Mouse (Mus musculus) telencephalon, adult 2 months (tissue): ENCODE data around the gene Mad1l1.

Experiments used
- DNase-seq: peaks from one replicate; pipeline ENCODE4 v3.0.0-alpha.2; 2011; ENCODE audit warnings: low read depth, low spot score

Gene Mad1l1

GRCm38 (mm10) chr5:140331615-140332512 is 10.5 kb upstream of the Mad1l1 start, which contains the start of gene Mrm2:
Gene Mrm2 (minus strand): TSS chr5:140331898.
- peak; percentile 34 for DNase-seq

- DNase-seq = no peak
Measured at GRCm38 (mm10) chr5:140324058-140324457, 2.7 kb upstream of the Mad1l1 start.

- DNase-seq = no peak
Measured at GRCm38 (mm10) chr5:140321756-140322575, 614 bp upstream of the Mad1l1 start.

GRCm38 (mm10) chr5:140316716-140317115 is 4.6 kb downstream of the Mad1l1 start:
- DNase-seq = no peak

- DNase-seq = no peak
Measured at GRCm38 (mm10) chr5:140307602-140308001, 13.8 kb downstream of the Mad1l1 start.

GRCm38 (mm10) chr5:140306016-140306415 is 15.3 kb downstream of the Mad1l1 start:
- DNase-seq = no peak

GRCm38 (mm10) chr5:140298291-140298690 is 23.1 kb downstream of the Mad1l1 start:
- DNase-seq = no peak

GRCm38 (mm10) chr5:140292152-140292551 is 29.2 kb downstream of the Mad1l1 start:
- DNase-seq = peak; percentile 42

GRCm38 (mm10) chr5:140289161-140289560 is 32.2 kb downstream of the Mad1l1 start:
- no peak for DNase-seq

GRCm38 (mm10) chr5:140288287-140288686 is 33.1 kb downstream of the Mad1l1 start:
- no peak for DNase-seq

GRCm38 (mm10) chr5:140284761-140285160 is 36.6 kb downstream of the Mad1l1 start:
- no peak for DNase-seq

GRCm38 (mm10) chr5:140284011-140284410 is 37.3 kb downstream of the Mad1l1 start:
- no peak for DNase-seq

GRCm38 (mm10) chr5:140282900-140283299 is 38.5 kb downstream of the Mad1l1 start:
- DNase-seq = no peak

GRCm38 (mm10) chr5:140282376-140282775 is 39.0 kb downstream of the Mad1l1 start:
- no peak for DNase-seq

GRCm38 (mm10) chr5:140280205-140280604 is 41.1 kb downstream of the Mad1l1 start:
- DNase-seq = no peak

GRCm38 (mm10) chr5:140276779-140277178 is 44.6 kb downstream of the Mad1l1 start:
- DNase-seq = no peak

GRCm38 (mm10) chr5:140270976-140271685 is 50.2 kb downstream of the Mad1l1 start:
- no peak for DNase-seq

GRCm38 (mm10) chr5:140268396-140268795 is 53.0 kb downstream of the Mad1l1 start:
- DNase-seq = no peak

- no peak for DNase-seq
Measured at GRCm38 (mm10) chr5:140267061-140267460, 54.3 kb downstream of the Mad1l1 start.

GRCm38 (mm10) chr5:140264825-140265575 is 56.4 kb downstream of the Mad1l1 start:
- no peak for DNase-seq
